Mouse (Mus musculus) liver, embryonic 12.5 days (tissue): ENCODE results near the gene Osbpl11. TPM values are rescaled to one million over a fixed set of nuclear protein-coding genes. Genes with fewer than 3 reads are reported as not detected.

ENCODE experiments used
- ATAC-seq: fragments of 200-750 bp; cut with Nextera tagmentation; 2 replicates; pipeline ENCODE4 v1.8.0; 2017; ENCODE audit warnings: moderate number of reproducible peaks, mild to moderate bottlenecking, moderate library complexity
- H3K27ac ChIP-seq: fragments of 300-500 bp; sonication (generic); 2 replicates; pipeline ENCODE4 v1.5.1; 2016; ENCODE audit warnings: mild to moderate bottlenecking
- H3K27me3 ChIP-seq: fragments of 300-500 bp; sonication (generic); replicated peaks from 2 replicates; pipeline ENCODE4 v1.6.1; 2016; ENCODE audit warnings: mild to moderate bottlenecking, moderate library complexity
- H3K36me3 ChIP-seq: fragments of 300-500 bp; sonication (generic); 2 replicates; pipeline ENCODE4 v1.6.1; 2016; ENCODE audit warnings: mild to moderate bottlenecking, moderate library complexity
- H3K4me1 ChIP-seq: fragments of 300-500 bp; sonication (generic); 2 replicates; pipeline ENCODE4 v1.6.1; 2016
- H3K4me2 ChIP-seq: fragments of 300-500 bp; sonication (generic); 2 replicates; pipeline ENCODE4 v1.6.1; 2016; ENCODE audit warnings: mild to moderate bottlenecking, moderate library complexity
- H3K4me3 ChIP-seq: fragments of 300-500 bp; sonication (generic); 2 replicates; pipeline ENCODE4 v1.5.1; 2016; ENCODE audit warnings: mild to moderate bottlenecking, moderate library complexity
- H3K9ac ChIP-seq: fragments of 300-500 bp; sonication (generic); 2 replicates; pipeline ENCODE4 v1.6.1; 2016; ENCODE audit warnings: mild to moderate bottlenecking, moderate library complexity
- H3K9me3 ChIP-seq: fragments of 300-500 bp; sonication (generic); replicated peaks from 2 replicates; pipeline ENCODE4 v1.6.1; 2016; ENCODE audit warnings: mild to moderate bottlenecking, moderate library complexity
- WGBS: fragments of 180-500 bp; shearing (Covaris S2); methylation state at CpG from one replicate; pipeline ENCODE4 v1.1.7; 2016; ENCODE audit not compliant: insufficient replicate concordance; 5-methylcytosine and 5-hydroxymethylcytosine counted together
- polyA plus RNA-seq: library from polyadenylated mRNA; unstranded; fragments of >200 nt; fragmentation: Nextera tagmentation; extraction: Ambion mirVana; gene quantifications from 2 replicates; pipeline ENCODE4 v1.2.1, GENCODE M21; 2016

The Osbpl11 gene
- polyA plus RNA-seq, 1 experiment from 2014 or later = 11.2 TPM

DNA sequence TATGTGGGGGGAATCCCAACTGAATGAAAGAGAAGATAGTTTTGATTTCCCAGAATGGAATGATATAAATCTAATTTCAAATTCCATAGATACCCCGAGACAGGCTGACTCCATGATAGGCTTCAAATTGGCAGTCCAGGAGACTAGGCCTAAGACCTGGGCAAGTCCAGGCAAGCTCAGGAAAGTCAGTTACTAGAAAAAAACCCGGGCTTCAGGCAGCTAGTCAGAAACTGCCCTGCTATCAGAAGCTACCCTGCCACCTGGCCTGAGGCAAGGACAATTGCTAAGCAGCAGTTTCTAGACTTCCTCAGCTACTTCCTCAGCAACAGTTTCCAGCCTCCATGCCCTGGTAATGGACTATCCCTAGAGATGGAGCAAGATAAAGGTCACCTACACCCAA, 62.1 kb downstream of the Osbpl11 start:
- Histone ChIP-seq H3K9me3 (no peaks in the 10 kb centered on the region), H3K4me2 (no peak overlapping the region), H3K9ac (no peak overlapping the region), H3K36me3 (peaks cover 22% of the 10 kb centered on the region), H3K27ac (no peak overlapping the region), H3K4me1 (peaks cover 14% of the 10 kb centered on the region), H3K4me3 (no peak overlapping the region), H3K27me3 (no peaks in the 10 kb centered on the region)
- WGBS = 56% methylated on average over 2 of the region's 2 CpGs
- no peak for ATAC-seq

DNA sequence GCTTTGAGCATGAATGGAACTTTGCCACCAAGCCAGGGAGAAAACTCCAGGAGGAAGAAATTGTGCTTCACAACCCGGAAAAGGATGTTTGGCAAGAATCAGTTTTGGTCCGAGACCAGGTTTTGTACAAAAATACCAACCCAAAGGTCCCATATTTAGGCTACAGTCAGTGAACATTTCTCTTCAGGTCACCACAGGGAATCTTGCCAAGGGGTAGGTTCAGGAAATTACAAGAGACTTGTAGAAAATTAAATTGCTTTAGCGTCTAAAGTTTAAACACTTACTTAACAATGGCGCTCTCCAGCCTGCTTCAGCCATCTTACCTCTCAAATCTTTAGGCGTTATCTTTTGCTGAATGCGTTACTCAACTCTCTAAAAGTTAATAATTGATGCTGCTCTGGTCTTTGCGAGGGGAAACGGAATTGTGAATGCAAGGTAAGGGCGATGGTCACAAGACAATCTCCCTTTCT, 65.8 kb downstream of the Osbpl11 start:
- no peaks in the 10 kb centered on the region for H3K9me3 ChIP-seq
- ATAC-seq = 0 out of 2 replicates have a peak, but pooled peaks have one; percentile 13
- no peaks in the 10 kb centered on the region for H3K36me3 ChIP-seq
- H3K27ac ChIP-seq = peak overlapping the region; percentile 83
- 19% methylated on average over 9 of the region's 9 CpGs for WGBS
- peaks cover 25% of the 10 kb centered on the region for H3K4me1 ChIP-seq
- H3K9ac ChIP-seq = peak overlapping the region; percentile 92
- H3K27me3 ChIP-seq = no peaks in the 10 kb centered on the region
- peak overlapping the region; percentile 94 for H3K4me3 ChIP-seq
- H3K4me2 ChIP-seq = peak overlapping the region; percentile 98

DNA sequence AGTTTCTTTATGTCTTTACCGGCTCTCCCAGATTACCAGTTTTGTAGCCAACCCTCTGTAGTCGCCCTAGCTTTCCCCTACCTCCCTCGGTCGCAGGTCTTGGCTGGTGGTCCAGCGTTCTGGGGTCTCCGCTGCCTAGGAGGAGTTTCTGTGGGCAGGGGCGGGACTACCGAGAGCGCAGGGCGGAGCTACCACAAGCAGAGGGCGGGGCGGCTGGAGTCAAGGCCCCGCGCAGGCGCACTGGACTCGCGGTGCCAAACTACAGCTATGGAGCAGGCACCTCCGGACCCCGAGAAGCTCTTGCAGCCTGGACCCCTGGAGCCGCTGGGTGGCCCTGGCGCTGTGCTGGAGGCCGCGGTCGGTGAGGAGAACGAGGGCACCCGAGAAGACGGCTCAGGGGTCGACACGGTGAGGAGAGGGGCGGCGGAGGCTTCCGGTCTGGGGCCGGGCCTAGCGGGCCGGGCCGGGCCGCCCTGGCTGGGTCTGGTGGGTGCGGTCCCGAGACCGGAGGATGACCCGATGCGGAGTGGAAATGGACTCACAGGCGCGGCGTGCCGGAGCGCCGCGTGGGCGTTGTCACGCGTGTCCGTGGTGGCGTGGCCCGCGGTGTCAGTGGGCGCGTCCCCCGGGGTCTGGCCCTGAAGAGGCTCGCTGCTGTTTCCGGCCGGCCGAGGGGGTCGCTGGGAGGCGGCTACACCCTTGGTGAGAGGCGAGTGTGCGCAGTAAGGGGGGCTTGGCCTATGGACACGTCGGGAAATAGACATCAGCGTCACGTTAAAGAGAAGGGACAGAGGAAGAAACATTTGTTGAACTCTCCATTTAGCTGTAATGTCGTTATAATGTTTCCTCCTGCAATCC, 66.6 kb downstream of the Osbpl11 start, which contains the start of gene Snx4:
Gene Snx4 (plus strand): TSS at position 249 of the 858 bp plus-strand sequence.
- peak within 1 kb of the TSS; percentile 94 for H3K4me3 ChIP-seq
- peak within 1 kb of the TSS; percentile 92 for H3K9ac ChIP-seq
- H3K27me3 ChIP-seq = no peaks in the 10 kb centered on the region
- no peaks in the 10 kb centered on the region for H3K9me3 ChIP-seq
- peak; percentile 92 for ATAC-seq
- H3K4me2 ChIP-seq = peak within 1 kb of the TSS; percentile 98
- H3K27ac ChIP-seq = peak within 1 kb of the TSS; percentile 83
- no peaks in the 10 kb centered on the region for H3K36me3 ChIP-seq
- under 1% methylated on average over 60 of the region's 72 CpGs for WGBS
- H3K4me1 ChIP-seq = peaks cover 25% of the 10 kb centered on the region

DNA sequence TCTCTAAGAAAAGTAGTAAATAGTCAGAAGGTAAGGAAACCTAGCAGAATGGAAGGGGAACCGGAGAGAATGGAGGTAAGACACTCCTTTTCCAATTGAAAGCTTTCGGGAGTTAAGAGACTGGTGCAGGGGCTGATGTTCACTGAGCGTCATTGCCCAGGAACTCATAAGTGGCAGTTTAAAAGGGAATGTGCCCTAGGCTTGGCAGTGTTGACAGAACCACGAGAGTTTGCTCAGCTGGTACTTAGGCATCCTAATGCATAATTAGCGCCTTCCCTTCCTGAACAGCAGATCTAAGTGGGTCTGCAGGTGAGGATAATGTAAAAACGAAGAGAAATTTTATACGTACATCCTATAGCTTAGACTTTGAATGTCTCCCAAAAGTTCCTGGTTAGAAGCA, 70.7 kb downstream of the Osbpl11 start:
- Histone ChIP-seq H3K27ac (no peak overlapping the region), H3K36me3 (no peaks in the 10 kb centered on the region), H3K27me3 (no peaks in the 10 kb centered on the region), H3K4me3 (no peak overlapping the region), H3K4me1 (peaks cover 30% of the 10 kb centered on the region), H3K4me2 (no peak overlapping the region), H3K9me3 (no peaks in the 10 kb centered on the region), H3K9ac (no peak overlapping the region)
- WGBS = 81% methylated on average over 7 of the region's 7 CpGs
- no peak for ATAC-seq

DNA sequence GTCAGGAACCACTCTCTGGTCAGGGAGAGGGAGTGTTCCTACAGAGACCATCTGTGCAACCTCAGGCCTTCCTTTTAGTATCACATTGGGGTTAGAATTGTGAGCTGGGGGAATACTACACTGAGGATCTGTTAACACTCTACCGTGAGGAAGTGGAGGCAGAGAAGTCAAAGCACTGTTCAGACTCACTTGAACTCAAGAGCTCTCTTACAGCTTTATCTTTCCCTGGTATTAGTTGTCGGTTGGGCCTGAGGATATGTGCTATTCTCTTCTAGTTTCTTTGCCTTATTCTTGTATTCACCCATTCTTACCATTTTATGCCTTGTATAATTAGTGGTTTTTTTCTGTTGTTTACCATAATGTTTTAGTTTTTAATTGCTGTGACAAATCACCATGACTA, 73.7 kb downstream of the Osbpl11 start:
- 41% methylated on average over 2 of the region's 2 CpGs for WGBS
- peaks cover 30% of the 10 kb centered on the region for H3K4me1 ChIP-seq
- H3K27me3 ChIP-seq = no peaks in the 10 kb centered on the region
- no peak overlapping the region for H3K27ac ChIP-seq
- H3K9ac ChIP-seq = no peak overlapping the region
- ATAC-seq = no peak
- H3K4me3 ChIP-seq = no peak overlapping the region
- no peaks in the 10 kb centered on the region for H3K9me3 ChIP-seq
- H3K36me3 ChIP-seq = no peaks in the 10 kb centered on the region
- H3K4me2 ChIP-seq = no peak overlapping the region

DNA sequence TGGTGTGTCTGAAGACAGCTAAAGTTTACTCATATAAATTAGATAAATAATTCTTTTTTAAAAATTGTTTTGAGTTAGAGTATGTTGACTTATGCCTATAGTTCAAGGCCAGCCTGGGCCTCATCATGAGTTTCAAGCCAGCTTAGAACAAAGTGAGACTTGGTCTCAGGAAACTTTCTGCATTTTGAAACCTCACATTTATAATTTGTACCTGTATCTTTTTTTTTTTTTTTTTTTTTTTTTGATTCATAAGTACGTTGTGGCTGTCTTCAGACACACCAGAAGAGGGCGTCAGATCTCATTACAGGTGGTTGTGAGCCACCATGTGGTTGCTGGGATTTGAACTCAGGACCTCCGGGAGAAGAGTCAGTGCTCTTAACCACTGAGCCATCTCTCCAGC, 75.0 kb downstream of the Osbpl11 start:
- Histone ChIP-seq H3K4me2 (no peak overlapping the region), H3K4me3 (no peak overlapping the region), H3K9me3 (no peaks in the 10 kb centered on the region), H3K4me1 (peaks cover 27% of the 10 kb centered on the region), H3K9ac (no peak overlapping the region), H3K36me3 (peaks cover 7% of the 10 kb centered on the region), H3K27me3 (no peaks in the 10 kb centered on the region), H3K27ac (no peak overlapping the region)
- no peak for ATAC-seq
- WGBS = 58% methylated on average over 3 of the region's 3 CpGs

DNA sequence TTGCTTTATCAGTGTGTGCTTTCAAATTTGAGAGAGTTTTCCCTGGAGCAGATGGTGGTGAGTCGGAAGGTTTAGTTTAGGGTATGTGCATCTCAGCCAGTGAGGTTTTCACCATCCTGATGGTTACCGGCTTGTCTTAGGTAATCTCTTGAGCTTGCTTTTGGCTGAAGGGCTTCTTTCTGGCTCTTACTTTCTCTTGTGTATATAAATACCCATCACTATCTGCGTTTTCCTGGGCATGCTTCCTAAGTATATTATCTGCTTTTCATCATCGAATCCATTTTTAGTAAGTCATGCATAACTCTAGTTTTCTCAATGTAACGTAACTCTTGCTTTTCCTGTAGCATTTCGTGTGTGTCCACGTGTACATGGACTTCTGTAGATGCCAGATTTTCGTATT, 76.0 kb downstream of the Osbpl11 start:
- WGBS = 31% methylated on average over 8 of the region's 8 CpGs
- Histone ChIP-seq H3K27me3 (no peaks in the 10 kb centered on the region), H3K9ac (no peak overlapping the region), H3K4me3 (no peak overlapping the region), H3K9me3 (no peaks in the 10 kb centered on the region), H3K4me2 (peak overlapping the region; percentile 28; the same call in 1 of the 2 replicates), H3K36me3 (peaks cover 17% of the 10 kb centered on the region), H3K27ac (no peak overlapping the region), H3K4me1 (peaks cover 27% of the 10 kb centered on the region)
- no peak for ATAC-seq

DNA sequence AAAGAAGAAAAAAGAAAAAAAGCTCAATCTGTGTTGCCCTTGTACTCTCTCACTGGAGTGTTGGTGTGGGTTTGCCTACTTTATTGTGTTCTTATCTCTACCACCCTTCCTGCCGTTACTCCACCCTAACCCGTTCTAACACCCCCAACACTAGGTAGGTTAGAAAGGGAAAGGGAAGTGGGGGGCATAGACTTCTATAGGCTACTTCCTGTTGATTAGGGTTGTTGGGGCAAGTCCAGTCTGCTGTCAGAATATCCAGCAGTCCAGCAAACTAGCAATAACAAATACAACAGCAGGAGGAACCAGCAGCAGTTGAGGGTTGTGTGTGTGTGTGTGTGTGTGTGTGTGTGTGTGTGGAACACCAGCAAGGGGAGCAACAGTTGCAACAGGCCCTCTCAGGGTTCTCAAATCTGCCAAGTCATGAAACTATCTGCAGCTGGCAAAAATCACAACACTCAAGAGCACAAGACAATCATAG, 76.8 kb downstream of the Osbpl11 start:
- H3K27ac ChIP-seq = peak overlapping the region; percentile 45; the same call in 1 of the 2 replicates
- 0 out of 2 replicates have a peak, but pooled peaks have one; percentile 46 for ATAC-seq
- H3K4me2 ChIP-seq = peak overlapping the region; percentile 28; the same call in 1 of the 2 replicates

DNA sequence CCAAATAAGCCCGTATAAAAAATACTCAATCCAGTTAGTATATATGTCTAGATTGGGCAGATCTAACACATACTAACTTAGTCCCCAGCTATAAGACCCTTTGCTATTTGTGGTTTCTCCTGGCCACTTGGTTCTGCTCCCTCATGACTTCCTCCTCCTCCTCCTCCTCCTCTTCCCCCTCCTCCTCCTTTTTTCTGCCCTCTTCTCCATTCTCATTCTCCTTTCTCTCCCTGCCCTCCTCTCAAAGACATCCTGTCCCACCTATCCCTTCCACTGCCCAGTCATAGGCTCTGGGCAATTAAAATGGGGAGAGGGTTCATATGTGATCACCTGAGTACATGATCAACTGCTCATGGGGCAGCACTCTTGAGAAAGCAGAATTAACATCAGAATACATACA, 77.2 kb downstream of the Osbpl11 start:
- Histone ChIP-seq H3K9me3 (no peaks in the 10 kb centered on the region), H3K4me1 (peaks cover 27% of the 10 kb centered on the region), H3K9ac (no peak overlapping the region), H3K4me3 (no peak overlapping the region), H3K36me3 (peaks cover 28% of the 10 kb centered on the region), H3K27ac (no peak overlapping the region; the same call in 1 of the 2 replicates), H3K4me2 (no peak overlapping the region), H3K27me3 (no peaks in the 10 kb centered on the region)
- WGBS = 8% methylated on average over 1 of the region's 1 CpGs
- ATAC-seq = no peak

More for the DNA sequence above, 76.8 kb downstream of the Osbpl11 start:
- H3K27me3 ChIP-seq = no peaks in the 10 kb centered on the region
- no peaks in the 10 kb centered on the region for H3K9me3 ChIP-seq
- WGBS = 5% methylated on average over 2 of the region's 2 CpGs
- peaks cover 25% of the 10 kb centered on the region for H3K36me3 ChIP-seq
- 0 out of 2 replicates have a peak overlapping the region, but pooled peaks have one; percentile 4 for H3K9ac ChIP-seq
- peaks cover 27% of the 10 kb centered on the region for H3K4me1 ChIP-seq
- H3K4me3 ChIP-seq = no peak overlapping the region

DNA sequence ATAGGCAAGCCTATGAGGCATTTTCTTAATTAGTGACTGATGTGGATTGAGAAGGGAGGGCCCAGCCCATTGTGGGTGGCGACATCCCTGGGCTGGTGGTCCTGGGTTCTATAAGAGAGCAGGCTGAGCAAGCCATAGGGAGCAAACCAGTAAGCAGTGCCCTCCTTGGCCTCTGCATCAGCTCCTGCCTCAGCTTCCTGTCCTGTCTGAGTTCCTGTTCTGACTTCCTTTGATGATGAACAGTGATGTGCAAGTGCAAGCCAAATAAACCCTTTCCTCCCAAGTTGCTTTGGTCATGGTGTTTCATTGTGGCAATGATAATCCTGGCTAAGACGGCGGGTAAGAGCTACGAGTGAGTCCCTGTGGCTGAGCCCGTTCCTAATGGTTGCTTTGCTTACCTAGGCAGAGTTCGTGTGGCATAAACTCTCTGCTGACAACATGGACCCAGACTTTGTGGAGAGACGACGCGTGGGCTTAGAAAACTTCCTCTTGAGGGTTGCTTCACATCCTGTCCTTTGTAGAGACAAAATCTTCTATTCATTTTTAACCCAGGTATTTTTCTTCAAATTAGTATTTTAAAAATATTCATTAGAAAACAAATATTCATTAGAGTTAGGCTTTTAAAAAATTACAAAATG, 82.9 kb downstream of the Osbpl11 start:
- Histone ChIP-seq H3K4me3 (no peak overlapping the region), H3K9me3 (no peaks in the 10 kb centered on the region), H3K4me2 (no peak overlapping the region), H3K27ac (no peak overlapping the region), H3K27me3 (no peaks in the 10 kb centered on the region), H3K36me3 (peaks cover 60% of the 10 kb centered on the region), H3K4me1 (no peaks in the 10 kb centered on the region), H3K9ac (no peak overlapping the region)
- whole genome bisulfite sequencing = 68% methylated on average over 9 of the region's 9 CpGs
- no peak for ATAC-seq

DNA sequence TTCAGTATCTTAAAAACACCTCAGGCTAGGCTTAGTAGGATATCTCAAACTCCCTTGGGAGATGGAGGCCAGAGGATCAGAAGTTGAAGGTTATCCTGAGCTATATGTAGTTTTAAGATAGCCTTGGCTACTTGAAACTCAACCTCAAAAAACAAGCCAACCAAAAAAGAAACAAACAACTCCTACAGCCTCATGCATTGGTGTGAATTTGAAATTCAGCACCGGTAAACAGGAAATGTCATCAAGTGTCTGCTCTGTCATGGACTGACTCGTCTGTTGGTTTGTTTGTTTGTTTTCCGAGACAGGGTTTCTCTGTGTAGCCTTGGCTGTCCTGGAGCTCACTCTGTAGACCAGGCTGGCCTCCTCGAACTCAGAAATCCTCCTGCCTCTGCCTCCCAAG, 87.0 kb downstream of the Osbpl11 start:
- Histone ChIP-seq H3K27me3 (no peaks in the 10 kb centered on the region), H3K4me1 (no peaks in the 10 kb centered on the region), H3K36me3 (peaks cover 40% of the 10 kb centered on the region), H3K4me3 (no peak overlapping the region), H3K9ac (no peak overlapping the region), H3K27ac (no peak overlapping the region), H3K4me2 (no peak overlapping the region), H3K9me3 (no peaks in the 10 kb centered on the region)
- ATAC-seq = no peak
- WGBS = 76% methylated on average over 4 of the region's 4 CpGs

DNA sequence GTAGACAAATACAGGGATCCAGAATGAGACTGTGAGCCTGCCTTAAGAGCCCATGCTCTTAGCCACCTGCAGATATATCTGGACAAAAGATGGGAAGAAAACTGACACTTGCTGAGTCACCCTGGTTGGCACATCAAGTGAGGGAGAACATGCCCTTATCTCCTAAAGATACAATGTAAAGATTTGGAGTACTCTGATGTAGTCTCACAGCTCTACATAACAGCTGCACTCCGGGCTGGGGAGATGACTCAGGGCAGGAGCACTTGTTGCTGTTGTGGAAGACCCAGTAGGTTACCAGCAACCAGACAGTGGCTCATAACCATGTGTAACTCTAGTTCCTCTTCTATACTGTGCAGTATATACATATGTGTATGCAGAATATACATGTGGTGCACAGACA, 98.2 kb downstream of the Osbpl11 start:
- Histone ChIP-seq H3K4me1 (no peaks in the 10 kb centered on the region), H3K36me3 (peaks cover 51% of the 10 kb centered on the region), H3K9ac (no peak overlapping the region), H3K4me3 (no peak overlapping the region), H3K27me3 (no peaks in the 10 kb centered on the region), H3K27ac (no peak overlapping the region), H3K4me2 (no peak overlapping the region), H3K9me3 (no peaks in the 10 kb centered on the region)
- 58% methylated on average over 1 of the region's 1 CpGs for WGBS
- no peak for ATAC-seq
